Mouse (Mus musculus) forebrain, embryonic 15.5 days (tissue): Measurements from ENCODE around the gene Spindoc. TPM values are rescaled to one million over a fixed set of nuclear protein-coding genes. Genes with fewer than 3 reads are reported as not detected.

Source experiments
- ATAC-seq: fragments of 200-750 bp; cut with Nextera tagmentation; replicated peaks from 2 replicates; pipeline ENCODE4 v1.8.0; 2017; ENCODE audit warnings: mild to moderate bottlenecking, moderate TSS enrichment, moderate library complexity
- H3K27ac ChIP-seq: fragments of 300-500 bp; sonication (generic); replicated peaks from 2 replicates; pipeline ENCODE4 v1.5.1; 2015; ENCODE audit warnings: mild to moderate bottlenecking, inconsistent platforms
- H3K27me3 ChIP-seq: fragments of 300-500 bp; sonication (generic); 2 replicates; pipeline ENCODE4 v1.6.1; 2015; ENCODE audit warnings: inconsistent platforms
- H3K36me3 ChIP-seq: fragments of 300-500 bp; sonication (generic); 2 replicates; pipeline ENCODE4 v1.6.1; 2015; ENCODE audit warnings: mild to moderate bottlenecking, inconsistent platforms
- H3K4me1 ChIP-seq: fragments of 300-500 bp; sonication (generic); 2 replicates; pipeline ENCODE4 v1.6.1; 2015; ENCODE audit warnings: inconsistent platforms
- H3K4me2 ChIP-seq: fragments of 300-500 bp; sonication (generic); replicated peaks from 2 replicates; pipeline ENCODE4 v1.6.1; 2015; ENCODE audit warnings: mild to moderate bottlenecking, inconsistent platforms
- H3K4me3 ChIP-seq: fragments of 300-500 bp; sonication (generic); 2 replicates; pipeline ENCODE4 v1.5.1; 2015; ENCODE audit warnings: mild to moderate bottlenecking, inconsistent platforms
- H3K9ac ChIP-seq: fragments of 300-500 bp; sonication (generic); replicated peaks from 2 replicates; pipeline ENCODE4 v1.6.1; 2015; ENCODE audit warnings: mild to moderate bottlenecking, inconsistent platforms
- H3K9me3 ChIP-seq: fragments of 300-500 bp; sonication (generic); 2 replicates; pipeline ENCODE4 v1.6.1; 2016; ENCODE audit warnings: inconsistent platforms
- WGBS: fragments of 180-500 bp; shearing (Covaris S2); methylation state at CpG from one replicate; pipeline ENCODE4 v1.1.7; 2015; ENCODE audit warnings: mixed read lengths; 5-methylcytosine and 5-hydroxymethylcytosine counted together
- polyA plus RNA-seq: library from polyadenylated mRNA; unstranded; fragments of >200 nt; fragmentation: Nextera tagmentation; extraction: Ambion mirVana; gene quantifications from 2 replicates; pipeline ENCODE4 v1.2.1, GENCODE M21; 2015

Spindoc gene
- polyA plus RNA-seq, 1 experiment from 2014 or later = 43.9 TPM

DNA sequence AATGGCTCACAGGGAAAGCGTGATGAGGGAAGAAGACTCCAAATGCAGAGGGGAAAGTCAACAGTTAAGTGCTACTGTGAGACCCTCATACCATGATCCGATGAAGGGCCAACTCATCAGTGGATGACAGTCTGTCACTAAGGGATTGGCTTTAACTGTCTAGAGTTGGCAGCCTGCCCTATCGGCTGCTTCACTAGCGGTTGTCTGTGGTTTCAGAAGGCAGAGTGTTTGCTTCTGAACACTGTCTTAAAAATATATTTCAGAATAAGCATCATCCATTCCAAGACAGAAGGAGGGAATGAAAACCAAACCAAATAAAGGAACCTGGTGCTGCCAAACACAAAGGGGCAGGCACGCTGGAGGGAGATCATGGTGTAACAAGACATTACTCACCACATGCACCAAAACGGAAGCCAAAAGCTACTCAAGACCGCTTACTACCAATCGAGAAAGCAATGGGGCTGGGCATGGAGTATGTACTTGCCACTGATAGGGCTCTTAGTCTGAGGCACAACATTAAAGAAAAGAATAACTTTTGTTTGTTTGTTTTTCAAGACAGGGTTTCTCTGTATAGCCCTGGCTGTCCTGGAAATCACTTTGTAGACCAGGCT lies 67.7 kb downstream of the Spindoc start:
- H3K27ac ChIP-seq = peak overlapping the region; percentile 57; the same call in 1 of the 2 replicates
- H3K4me1 ChIP-seq = peaks cover 43% of the 10 kb centered on the region
- ATAC-seq = 0 out of 2 replicates have a peak, but pooled peaks have one; percentile 19
- H3K36me3 ChIP-seq = no peaks in the 10 kb centered on the region
- H3K9ac ChIP-seq = no peak overlapping the region
- 61% methylated on average over 8 of the region's 8 CpGs for WGBS
- H3K9me3 ChIP-seq = no peaks in the 10 kb centered on the region
- H3K4me2 ChIP-seq = no peak overlapping the region
- H3K27me3 ChIP-seq = no peaks in the 10 kb centered on the region
- H3K4me3 ChIP-seq = no peak overlapping the region

- Histone ChIP-seq H3K4me1 (peaks cover 54% of the 10 kb centered on the region), H3K27me3 (no peaks in the 10 kb centered on the region), H3K27ac (no peak overlapping the region), H3K4me3 (no peak overlapping the region), H3K36me3 (no peaks in the 10 kb centered on the region), H3K9me3 (no peaks in the 10 kb centered on the region), H3K9ac (no peak overlapping the region), H3K4me2 (no peak overlapping the region)
- WGBS = 83% methylated on average over 2 of the region's 2 CpGs
- ATAC-seq = no peak
These were observed 69.1 kb downstream of the Spindoc start for GRCm38 (mm10) chr19:7313660-7314059.

GRCm38 (mm10) chr19:7311306-7311705 lies 71.5 kb downstream of the Spindoc start:
- Histone ChIP-seq H3K4me2 (no peak overlapping the region; the same call in 1 of the 2 replicates), H3K9ac (no peak overlapping the region), H3K4me1 (peaks cover 61% of the 10 kb centered on the region), H3K4me3 (no peak overlapping the region), H3K9me3 (no peaks in the 10 kb centered on the region), H3K27ac (peak overlapping the region; percentile 41), H3K27me3 (no peaks in the 10 kb centered on the region), H3K36me3 (no peaks in the 10 kb centered on the region)
- no peak for ATAC-seq
- WGBS = 38% methylated on average over 10 of the region's 10 CpGs

DNA sequence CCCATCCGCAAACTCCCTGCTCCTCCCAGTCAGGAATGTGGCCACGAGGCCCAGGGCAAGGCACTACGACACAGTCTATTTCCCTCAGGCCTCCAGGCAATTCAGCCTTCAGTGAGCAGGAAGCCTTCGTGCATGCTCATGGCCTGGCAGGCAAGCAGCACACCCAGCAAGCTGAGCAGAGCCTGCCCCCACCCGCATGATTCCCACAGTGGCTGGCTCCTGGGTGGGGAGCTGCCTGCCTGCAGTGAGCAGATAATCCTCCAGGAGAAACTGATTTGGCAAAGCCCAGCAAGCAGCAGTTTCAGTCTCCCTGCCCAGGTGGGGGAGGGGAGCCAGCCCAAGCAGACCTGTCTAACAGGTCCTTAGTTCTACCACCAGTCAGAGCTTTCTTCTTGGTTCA lies 72.1 kb downstream of the Spindoc start:
- no peak for ATAC-seq
- Histone ChIP-seq H3K4me1 (peaks cover 55% of the 10 kb centered on the region), H3K36me3 (no peaks in the 10 kb centered on the region), H3K9me3 (no peaks in the 10 kb centered on the region), H3K4me3 (no peak overlapping the region), H3K4me2 (no peak overlapping the region), H3K9ac (no peak overlapping the region), H3K27me3 (no peaks in the 10 kb centered on the region), H3K27ac (peak overlapping the region; percentile 41)
- WGBS = 28% methylated on average over 5 of the region's 5 CpGs

- Histone ChIP-seq H3K27ac (no peak overlapping the region), H3K9ac (no peak overlapping the region), H3K4me1 (peaks cover 46% of the 10 kb centered on the region), H3K36me3 (no peaks in the 10 kb centered on the region), H3K9me3 (no peaks in the 10 kb centered on the region), H3K27me3 (no peaks in the 10 kb centered on the region), H3K4me2 (no peak overlapping the region), H3K4me3 (no peak overlapping the region)
- no peak for ATAC-seq
- 85% methylated on average over 2 of the region's 2 CpGs for WGBS
These were observed 73.0 kb downstream of the Spindoc start for GRCm38 (mm10) chr19:7309738-7310330.

- Histone ChIP-seq H3K27me3 (no peaks in the 10 kb centered on the region), H3K4me3 (no peak overlapping the region), H3K27ac (peak overlapping the region; percentile 52), H3K9me3 (no peaks in the 10 kb centered on the region), H3K4me1 (peaks cover 42% of the 10 kb centered on the region), H3K4me2 (no peak overlapping the region), H3K36me3 (no peaks in the 10 kb centered on the region), H3K9ac (0 out of 2 replicates have a peak overlapping the region, but pooled peaks have one; percentile 9)
- WGBS = 27% methylated on average over 8 of the region's 8 CpGs
- peak; percentile 29; the same call in 1 of the 2 replicates for ATAC-seq
These were observed 74.6 kb downstream of the Spindoc start for GRCm38 (mm10) chr19:7307995-7308770.

GRCm38 (mm10) chr19:7306968-7307367 lies 75.8 kb downstream of the Spindoc start:
- H3K9me3 ChIP-seq = no peaks in the 10 kb centered on the region
- 69% methylated on average over 3 of the region's 3 CpGs for WGBS
- H3K27ac ChIP-seq = no peak overlapping the region
- no peak overlapping the region for H3K4me3 ChIP-seq
- no peak overlapping the region for H3K9ac ChIP-seq
- H3K4me1 ChIP-seq = peaks cover 40% of the 10 kb centered on the region
- H3K36me3 ChIP-seq = no peaks in the 10 kb centered on the region
- no peak for ATAC-seq
- H3K27me3 ChIP-seq = no peaks in the 10 kb centered on the region
- H3K4me2 ChIP-seq = no peak overlapping the region

- no peak overlapping the region for H3K4me2 ChIP-seq
- H3K27me3 ChIP-seq = no peaks in the 10 kb centered on the region
- no peak overlapping the region for H3K4me3 ChIP-seq
- H3K9me3 ChIP-seq = no peaks in the 10 kb centered on the region
- no peaks in the 10 kb centered on the region for H3K36me3 ChIP-seq
- ATAC-seq = no peak
- H3K4me1 ChIP-seq = peaks cover 28% of the 10 kb centered on the region
- H3K27ac ChIP-seq = no peak overlapping the region
- WGBS = 86% methylated on average over 10 of the region's 11 CpGs
- no peak overlapping the region for H3K9ac ChIP-seq
These were observed 77.1 kb downstream of the Spindoc start for GRCm38 (mm10) chr19:7305380-7306310.

- Histone ChIP-seq H3K9ac (no peak overlapping the region), H3K4me1 (peaks cover 20% of the 10 kb centered on the region), H3K9me3 (no peaks in the 10 kb centered on the region), H3K27ac (no peak overlapping the region), H3K4me3 (no peak overlapping the region), H3K27me3 (no peaks in the 10 kb centered on the region), H3K4me2 (no peak overlapping the region), H3K36me3 (no peaks in the 10 kb centered on the region)
- no peak for ATAC-seq
- 71% methylated on average over 2 of the region's 2 CpGs for WGBS
These were observed 78.0 kb downstream of the Spindoc start for GRCm38 (mm10) chr19:7304801-7305200.
